Mouse (Mus musculus) embryonic facial prominence, embryonic 13.5 days (tissue): ENCODE data around the gene B3gnt3. TPM values are rescaled to one million over a fixed set of nuclear protein-coding genes. Genes with fewer than 3 reads are reported as not detected.
A peak's percentile ranks its signal among the peaks of the same experiment; 100 is the strongest.
"Not testable (repeated sequence)": the region's sequence is repeated elsewhere in the genome, so short reads cannot be mapped to it uniquely, and the experiment has no call there.

Experiments
- ATAC-seq: fragments of 200-750 bp; cut with Nextera tagmentation; 2 replicates; pipeline ENCODE4 v1.8.0; 2017; ENCODE audit warnings: low read depth; ENCODE audit not compliant: insufficient number of reproducible peaks, insufficient read depth, low FRiP score, low TSS enrichment
- H3K27ac ChIP-seq: fragments of 300-500 bp; sonication (generic); 2 replicates; pipeline ENCODE4 v1.5.1; 2015; ENCODE audit warnings: moderate library complexity, mild to moderate bottlenecking, inconsistent platforms
- H3K27me3 ChIP-seq: fragments of 300-500 bp; sonication (generic); 2 replicates; pipeline ENCODE4 v1.6.1; 2015; ENCODE audit warnings: mild to moderate bottlenecking, inconsistent platforms
- H3K36me3 ChIP-seq: fragments of 300-500 bp; sonication (generic); 2 replicates; pipeline ENCODE4 v1.6.1; 2015; ENCODE audit warnings: mild to moderate bottlenecking, inconsistent platforms
- H3K4me1 ChIP-seq: fragments of 300-500 bp; sonication (generic); 2 replicates; pipeline ENCODE4 v1.6.1; 2015; ENCODE audit warnings: inconsistent platforms
- H3K4me2 ChIP-seq: fragments of 300-500 bp; sonication (generic); 2 replicates; pipeline ENCODE4 v1.6.1; 2015; ENCODE audit warnings: moderate library complexity, mild to moderate bottlenecking, inconsistent platforms
- H3K4me3 ChIP-seq: fragments of 300-500 bp; sonication (generic); 2 replicates; pipeline ENCODE4 v1.5.1; 2015; ENCODE audit warnings: mild to moderate bottlenecking, inconsistent platforms
- H3K9ac ChIP-seq: fragments of 300-500 bp; sonication (generic); 2 replicates; pipeline ENCODE4 v1.6.1; 2015; ENCODE audit warnings: mild to moderate bottlenecking, inconsistent platforms
- H3K9me3 ChIP-seq: fragments of 300-500 bp; sonication (generic); 2 replicates; pipeline ENCODE4 v1.6.1; 2016; ENCODE audit warnings: inconsistent platforms
- WGBS: fragments of 180-500 bp; shearing (Covaris S2); methylation state at CpG from one replicate; pipeline ENCODE4 v1.1.7; 2015; ENCODE audit warnings: mixed read lengths; 5-methylcytosine and 5-hydroxymethylcytosine counted together
- polyA plus RNA-seq: library from polyadenylated mRNA; unstranded; fragments of >200 nt; fragmentation: Nextera tagmentation; extraction: Ambion mirVana; gene quantifications from 2 replicates; pipeline ENCODE4 v1.2.1, GENCODE M21; 2015

Gene B3gnt3
- polyA plus RNA-seq = 0.63 and 0.89 TPM in 2 replicates

DNA sequence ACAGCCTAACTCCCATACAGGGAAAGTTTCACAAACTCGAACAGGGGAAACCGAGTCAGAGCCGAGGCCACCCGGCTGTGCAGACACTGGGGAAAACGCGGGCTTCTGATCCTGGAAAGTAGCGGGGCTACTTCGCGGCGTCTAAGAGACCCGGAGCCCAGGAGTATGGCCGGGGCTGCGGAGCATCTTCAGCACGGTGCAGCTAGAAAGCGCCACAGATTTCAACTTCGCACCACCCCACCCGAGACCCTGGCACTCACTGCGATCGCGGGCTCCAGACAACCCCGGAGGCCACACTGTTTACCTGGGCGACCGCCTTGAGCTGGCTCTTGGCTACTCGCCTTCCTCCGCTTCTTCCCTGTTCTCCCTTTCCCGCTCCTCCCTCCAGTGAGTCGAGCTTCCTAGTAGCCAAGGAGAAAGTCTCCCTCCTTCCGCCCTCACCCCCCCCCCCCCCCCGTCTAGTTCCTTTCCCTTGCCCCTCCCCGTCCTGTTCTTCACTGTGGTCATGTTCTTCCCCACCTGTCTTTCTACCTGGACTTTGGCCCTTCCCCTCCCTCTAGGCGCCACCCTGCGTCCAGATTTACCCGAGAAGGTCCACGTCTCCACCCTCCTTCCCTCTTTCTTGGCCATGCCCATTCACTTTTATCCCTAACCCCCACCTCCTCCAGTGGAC, at the start of gene B3gnt3:
TSS of gene B3gnt3 (minus strand) at position 376 of the 673 bp plus-strand sequence.
- peak within 1 kb of the TSS; percentile 46 for H3K9ac ChIP-seq
- ATAC-seq = no peak
- WGBS = 21% methylated on average over 32 of the region's 34 CpGs

DNA sequence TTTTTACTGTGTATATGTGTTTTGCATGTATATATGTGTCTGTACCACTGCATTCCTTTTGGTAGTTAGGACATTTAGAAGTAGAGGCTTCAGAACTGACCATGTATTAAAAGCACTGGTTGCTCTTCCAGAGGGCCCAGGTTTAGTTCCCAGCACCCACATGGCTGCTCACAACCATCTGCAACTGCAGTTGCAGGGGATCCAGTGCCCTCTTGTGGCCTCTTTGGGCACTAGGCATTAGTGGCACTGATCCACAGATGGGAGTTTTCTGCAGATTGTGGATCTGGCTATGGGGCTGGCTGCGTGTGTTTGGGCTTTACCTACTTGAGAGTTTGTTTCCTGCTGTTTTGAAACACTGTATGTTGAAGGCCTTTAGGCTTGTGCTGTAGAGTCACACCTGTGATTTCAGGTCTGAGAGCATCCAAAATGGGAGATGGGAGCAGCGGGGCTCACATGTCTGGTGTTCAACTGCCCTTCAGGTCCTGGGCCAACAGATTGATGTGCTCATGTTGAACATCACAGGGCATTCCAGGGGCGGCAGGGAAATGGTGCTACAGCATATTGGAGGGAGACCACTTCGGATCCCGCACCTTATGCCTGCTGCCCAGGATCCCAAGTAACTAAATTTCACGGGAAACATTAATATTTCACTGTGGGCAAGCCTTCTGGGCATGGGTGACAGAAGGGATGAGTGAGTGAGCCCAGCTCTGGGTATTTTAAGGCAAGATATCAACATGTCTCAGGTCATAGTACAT, 47.9 kb upstream of the B3gnt3 start:
- H3K27ac ChIP-seq, H3K4me2 ChIP-seq, H3K27me3 ChIP-seq, H3K36me3 ChIP-seq, H3K4me1 ChIP-seq, H3K9ac ChIP-seq, H3K4me3 ChIP-seq, ATAC-seq, H3K9me3 ChIP-seq: not testable (repeated sequence)
- 80% methylated on average over 6 of the region's 6 CpGs for WGBS

More for the DNA sequence above, at the start of gene B3gnt3:
- Histone ChIP-seq H3K4me3 (peak within 1 kb of the TSS; percentile 29), H3K4me2 (peak within 1 kb of the TSS; percentile 39), H3K4me1 (peaks cover 9% of the 10 kb centered on the region), H3K27me3 (peaks cover 87% of the 10 kb centered on the region), H3K27ac (no peak within 1 kb of the TSS), H3K9me3 (no peaks in the 10 kb centered on the region), H3K36me3 (no peaks in the 10 kb centered on the region)

GRCm38 (mm10) chr8:71747082-71747481, 45.5 kb upstream of the B3gnt3 start:
- H3K4me3 ChIP-seq, H3K4me1 ChIP-seq, H3K36me3 ChIP-seq, H3K9me3 ChIP-seq, H3K27me3 ChIP-seq, ATAC-seq, H3K27ac ChIP-seq, H3K9ac ChIP-seq, H3K4me2 ChIP-seq: not testable (repeated sequence)

GRCm38 (mm10) chr8:71745322-71745721, 43.7 kb upstream of the B3gnt3 start:
- ATAC-seq = no peak
- WGBS = 89% methylated on average over 1 of the region's 1 CpGs
- Histone ChIP-seq H3K9ac (no peak overlapping the region), H3K27me3 (peaks cover 14% of the 10 kb centered on the region), H3K27ac (no peak overlapping the region), H3K36me3 (no peaks in the 10 kb centered on the region), H3K9me3 (0 out of 2 replicates have a peak, but pooled peaks cover 2% of the 10 kb centered on the region), H3K4me2 (no peak overlapping the region), H3K4me3 (no peak overlapping the region), H3K4me1 (peaks cover 7% of the 10 kb centered on the region)

DNA sequence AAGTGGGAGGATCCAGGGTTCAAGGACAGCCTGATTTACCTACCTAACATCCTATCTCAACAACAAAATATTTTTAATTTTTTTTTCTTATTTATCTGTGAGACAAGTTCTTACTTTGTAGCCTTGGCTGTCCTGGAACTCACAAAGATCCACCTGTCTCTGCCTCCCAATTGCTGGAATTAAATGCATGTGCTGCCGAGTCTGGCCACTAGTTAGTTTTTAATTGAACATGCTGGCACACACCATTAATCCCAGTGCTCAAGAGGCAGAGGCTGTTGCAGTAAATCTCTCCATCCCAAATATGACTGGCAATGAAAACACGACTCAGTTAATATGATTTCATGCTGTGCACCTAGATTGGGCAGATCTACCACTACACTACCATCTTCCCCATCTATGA, 41.2 kb upstream of the B3gnt3 start:
- WGBS = 61% methylated on average over 2 of the region's 2 CpGs
- no peak overlapping the region for H3K4me2 ChIP-seq
- H3K4me1 ChIP-seq = peaks cover 7% of the 10 kb centered on the region

GRCm38 (mm10) chr8:71741687-71742114, 40.1 kb upstream of the B3gnt3 start:
- Histone ChIP-seq H3K27ac (no peak overlapping the region), H3K9me3 (no peaks in the 10 kb centered on the region), H3K27me3 (peaks cover 14% of the 10 kb centered on the region), H3K9ac (0 out of 2 replicates have a peak overlapping the region, but pooled peaks have one; percentile 40), H3K36me3 (no peaks in the 10 kb centered on the region), H3K4me1 (peaks cover 7% of the 10 kb centered on the region), H3K4me3 (peak overlapping the region; percentile 11; the same call in 1 of the 2 replicates), H3K4me2 (peak overlapping the region; percentile 54)
- ATAC-seq = peak; percentile 17; the same call in 1 of the 2 replicates
- WGBS = 5% methylated on average over 19 of the region's 19 CpGs

More for the DNA sequence above, 41.2 kb upstream of the B3gnt3 start:
- H3K27ac ChIP-seq = no peak overlapping the region
- H3K9me3 ChIP-seq = no peaks in the 10 kb centered on the region
- no peak for ATAC-seq
- H3K36me3 ChIP-seq = no peaks in the 10 kb centered on the region
- no peak overlapping the region for H3K9ac ChIP-seq
- H3K4me3 ChIP-seq = no peak overlapping the region
- peaks cover 14% of the 10 kb centered on the region for H3K27me3 ChIP-seq

DNA sequence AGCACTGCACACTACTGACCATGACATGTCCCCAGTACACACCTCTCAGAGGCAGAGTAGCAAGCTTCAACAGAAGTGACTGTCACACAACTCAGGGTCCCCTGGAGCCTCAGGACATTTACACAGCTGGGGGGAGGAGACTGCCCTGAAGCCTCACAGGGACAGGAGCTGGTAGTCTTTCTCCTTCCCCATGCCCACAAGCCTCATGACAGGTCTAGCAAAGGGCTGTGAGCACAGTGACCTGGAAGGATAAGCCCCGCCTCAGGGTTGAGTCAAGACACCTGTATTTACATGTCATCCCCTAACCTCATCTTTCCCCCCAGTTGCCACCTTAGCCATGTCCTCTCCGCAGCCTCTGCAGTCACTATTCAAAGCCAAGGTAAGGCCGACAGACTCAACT, 39.6 kb upstream of the B3gnt3 start:
- 35% methylated on average over 3 of the region's 3 CpGs for WGBS
- Histone ChIP-seq H3K9ac (0 out of 2 replicates have a peak overlapping the region, but pooled peaks have one; percentile 40), H3K27me3 (peaks cover 14% of the 10 kb centered on the region), H3K36me3 (no peaks in the 10 kb centered on the region), H3K4me2 (peak overlapping the region; percentile 54), H3K27ac (no peak overlapping the region), H3K4me1 (peaks cover 7% of the 10 kb centered on the region), H3K9me3 (no peaks in the 10 kb centered on the region), H3K4me3 (0 out of 2 replicates have a peak overlapping the region, but pooled peaks have one; percentile 11)
- ATAC-seq = no peak

DNA sequence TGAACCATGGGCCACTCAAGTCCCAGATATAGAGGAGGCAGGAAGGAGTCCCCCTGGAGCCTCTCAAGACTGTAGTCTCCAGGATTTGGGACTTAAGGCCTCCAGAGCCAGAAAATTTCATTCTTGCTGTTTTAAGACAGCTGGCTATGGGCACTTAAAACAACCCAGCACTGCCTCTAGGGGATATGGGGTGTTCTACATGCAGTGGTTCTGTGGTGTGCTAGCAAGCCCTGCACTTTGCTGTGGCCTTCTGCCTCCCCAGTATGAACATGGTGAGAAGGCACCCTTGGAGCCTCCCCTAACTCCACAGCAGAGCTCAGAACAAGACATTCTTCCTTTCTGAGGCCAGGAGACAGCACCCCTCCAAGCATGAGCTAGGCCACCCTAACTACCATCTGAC, 36.7 kb upstream of the B3gnt3 start:
- H3K4me3 ChIP-seq, H3K9me3 ChIP-seq, H3K36me3 ChIP-seq, H3K4me1 ChIP-seq, H3K4me2 ChIP-seq, H3K9ac ChIP-seq, ATAC-seq, H3K27ac ChIP-seq: not testable (repeated sequence)
- peaks cover 14% of the 10 kb centered on the region for H3K27me3 ChIP-seq

DNA sequence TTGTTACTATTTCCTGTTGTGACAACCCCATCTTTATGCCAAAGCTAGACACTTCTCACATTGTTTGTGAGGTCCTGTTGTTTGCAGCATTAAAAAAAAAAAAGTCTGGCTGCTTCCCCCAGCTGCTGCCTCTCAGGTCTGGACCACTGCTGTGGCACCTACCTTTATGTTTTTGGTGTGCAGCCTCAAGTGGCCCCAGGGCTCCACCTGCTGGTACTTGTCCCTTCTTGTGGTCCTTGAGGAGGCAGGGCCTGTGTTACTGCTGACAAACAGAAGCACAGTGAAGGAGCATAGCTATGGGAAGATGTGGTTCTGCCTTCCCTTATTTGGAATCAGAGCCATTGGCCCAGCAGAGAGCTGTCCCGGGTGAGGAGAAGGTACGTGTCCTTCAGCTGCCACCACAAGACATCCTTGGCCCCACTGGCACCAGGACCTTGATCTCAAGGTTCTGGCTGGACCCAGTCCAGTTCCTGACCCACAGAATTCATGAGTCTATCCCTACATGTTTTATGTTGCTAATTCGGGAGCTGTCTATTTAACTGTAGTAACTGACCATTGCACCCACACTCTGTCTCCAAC, 30.2 kb upstream of the B3gnt3 start:
- WGBS = 50% methylated on average over 3 of the region's 3 CpGs
- H3K4me3 ChIP-seq = no peak overlapping the region
- H3K27ac ChIP-seq = no peak overlapping the region
- no peak overlapping the region for H3K9ac ChIP-seq
- H3K4me2 ChIP-seq = no peak overlapping the region
- ATAC-seq = no peak
- no peaks in the 10 kb centered on the region for H3K36me3 ChIP-seq
- peaks cover 29% of the 10 kb centered on the region for H3K27me3 ChIP-seq
- no peaks in the 10 kb centered on the region for H3K9me3 ChIP-seq
- H3K4me1 ChIP-seq = peaks cover 10% of the 10 kb centered on the region; the same call in 1 of the 2 replicates

GRCm38 (mm10) chr8:71728826-71729620, 27.4 kb upstream of the B3gnt3 start:
- peak overlapping the region; percentile 51 for H3K9ac ChIP-seq
- no peaks in the 10 kb centered on the region for H3K9me3 ChIP-seq
- H3K36me3 ChIP-seq = no peaks in the 10 kb centered on the region
- peak overlapping the region; percentile 65 for H3K4me2 ChIP-seq
- ATAC-seq = no peak
- peaks cover 19% of the 10 kb centered on the region for H3K4me1 ChIP-seq
- H3K27ac ChIP-seq = no peak overlapping the region
- WGBS = 6% methylated on average over 13 of the region's 16 CpGs
- peak overlapping the region; percentile 32 for H3K4me3 ChIP-seq
- H3K27me3 ChIP-seq = peaks cover 56% of the 10 kb centered on the region

- H3K9me3 ChIP-seq = no peaks in the 10 kb centered on the region
- peaks cover 19% of the 10 kb centered on the region for H3K4me1 ChIP-seq
- peak overlapping the region; percentile 51 for H3K9ac ChIP-seq
- H3K27ac ChIP-seq = no peak overlapping the region
- H3K27me3 ChIP-seq = peaks cover 61% of the 10 kb centered on the region
- peak overlapping the region; percentile 32 for H3K4me3 ChIP-seq
- ATAC-seq = no peak
- peak overlapping the region; percentile 65 for H3K4me2 ChIP-seq
- WGBS = 4% methylated on average over 21 of the region's 21 CpGs
- no peaks in the 10 kb centered on the region for H3K36me3 ChIP-seq
These were observed 26.7 kb upstream of the B3gnt3 start for GRCm38 (mm10) chr8:71728240-71728785.
